8 mouse cellular contexts compared by ENCODE assay signal in the genomic region with DNA sequence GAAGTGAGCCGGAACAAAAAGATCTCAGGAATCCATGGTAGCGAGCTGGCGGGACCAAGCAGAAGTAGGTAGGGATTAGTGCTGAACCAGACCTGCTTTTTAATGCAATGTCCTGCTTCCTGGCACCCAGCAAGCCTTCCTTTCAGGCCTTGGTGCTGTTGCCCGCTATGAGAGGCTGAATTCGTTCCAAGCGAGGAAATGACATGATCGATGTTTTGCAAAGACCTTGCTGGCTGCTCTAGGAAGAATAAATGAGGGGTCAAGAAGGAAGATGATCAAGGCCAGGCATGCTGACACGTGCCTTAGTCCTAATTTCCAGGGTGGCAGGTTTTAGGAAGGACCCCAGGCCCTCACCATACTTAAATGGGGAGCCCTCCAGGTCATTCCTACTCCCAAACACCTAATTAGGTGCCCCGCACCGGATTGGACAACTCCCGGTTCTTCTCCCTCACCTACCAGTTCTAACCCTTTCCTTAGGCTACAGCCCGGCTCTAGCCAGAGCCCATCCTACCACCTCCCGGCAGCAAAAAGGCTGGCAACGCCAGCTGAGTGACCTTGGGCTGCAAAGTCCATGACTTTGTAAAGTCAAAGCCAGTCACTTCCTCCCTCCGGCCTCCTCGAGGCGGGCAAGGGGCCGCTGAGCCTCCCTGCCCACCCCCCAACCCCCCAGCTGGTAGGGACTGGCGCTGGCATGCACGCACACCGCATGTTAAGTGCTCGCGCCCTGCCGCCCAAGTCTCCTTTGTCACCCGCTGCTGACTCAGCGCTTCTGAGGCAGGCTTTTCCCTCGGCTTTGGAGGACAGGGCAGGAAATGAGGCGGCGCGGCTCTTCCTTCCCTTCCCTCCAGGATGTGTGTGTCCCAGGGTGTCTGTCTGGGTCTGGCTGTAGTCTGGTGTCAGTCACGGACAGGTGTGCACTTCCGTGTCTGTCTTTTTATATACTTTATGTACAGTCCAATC. TPM values are rescaled to one million over a fixed set of nuclear protein-coding genes. Genes with fewer than 3 reads are reported as not detected.
DNase-seq lines count a peak whose midpoint lies in the region; TF ChIP-seq lines count a peak whose summit lies in the region.

No protein-coding gene starts in this region.

- H3K36me3 ChIP-seq in MEL (ENCODE audit: control insufficient read depth in 1 of 2, insufficient read depth in 2 of 2, low read length in 2 of 2) = peaks cover 0 to 29% of the 10 kb centered on the region in 2 experiments; a peak in 2 of 4 replicates
- H3K36me3 ChIP-seq in forebrain, embryonic 10.5 days (replicated peaks) = no peaks in the 10 kb centered on the region

- no peak overlapping the region for H3K27ac ChIP-seq in MEL (ENCODE audit: control insufficient read depth, low read depth, low read length)
- H3K27ac ChIP-seq in forebrain, embryonic 10.5 days = peak overlapping the region; percentile 91

- intact Hi-C loops in heart, postnatal 25 days (cut with DNase I) = loop anchor here (2.0 kb wide), 2 partner anchors 31 to 53 kb away; partner anchors contain the start of gene Irf2bpl

- no peak for TF ChIP-seq POLR2A in MEL (IDR thresholded peaks at IDR 0.05; ENCODE audit: control insufficient read depth in 1 of 2, insufficient read depth in 1 of 2, low read depth in 1 of 2, low read length in 2 of 2, poor library complexity in 1 of 2)

- no peak for TF ChIP-seq RAD21 in MEL (IDR thresholded peaks at IDR 0.05; ENCODE audit: low read depth, low read length)

- no peak for TF ChIP-seq CTCF in MEL (IDR thresholded peaks at IDR 0.05 in 2 of 3, conservative IDR thresholded peaks at IDR 0.05 in 1 of 3; ENCODE audit: control insufficient read depth in 1 of 3, insufficient read depth in 1 of 3, low read depth in 2 of 3, low read length in 3 of 3, poor library complexity in 1 of 3, severe bottlenecking in 1 of 3)

- H3K4me3 ChIP-seq in MEL (ENCODE audit: control insufficient read depth in 1 of 2, insufficient read depth in 1 of 2, low read depth in 2 of 2, low read length in 2 of 2) = no peak overlapping the region
- H3K4me3 ChIP-seq in forebrain, embryonic 10.5 days = peak overlapping the region; percentile 38

- WGBS in forebrain, embryonic 10.5 days = 29% methylated on average over 32 of the region's 32 CpGs

- no peak overlapping the region for H3K9ac ChIP-seq in MEL (ENCODE audit: control insufficient read depth, low read depth, low read length, poor library complexity, severe bottlenecking)

- TF ChIP-seq EP300 in MEL (IDR thresholded peaks at IDR 0.05; ENCODE audit: low read depth in 1 of 2, low read length in 2 of 2) = no peak

- H3K27me3 ChIP-seq in MEL (ENCODE audit: control insufficient read depth in 1 of 2, insufficient read depth in 2 of 2, low read length in 2 of 2) = no peaks in the 10 kb centered on the region
- peaks cover 50% of the 10 kb centered on the region for H3K27me3 ChIP-seq in forebrain, embryonic 10.5 days (ENCODE audit: poor library complexity, severe bottlenecking)

- no peaks in the 10 kb centered on the region for H3K79me2 ChIP-seq in MEL (ENCODE audit: control insufficient read depth, insufficient read depth, low read length, poor library complexity)

- no peaks in the 10 kb centered on the region for H3K9me3 ChIP-seq in MEL (replicated peaks; ENCODE audit: insufficient read depth, low read length)
- H3K9me3 ChIP-seq in forebrain, embryonic 10.5 days = no peaks in the 10 kb centered on the region

- DNase-seq in MEL (ENCODE audit: low read depth, low spot score) = no peak
- DNase-seq in adrenal gland, postnatal 36 days = peak; percentile 88
- peak; percentile 68 for DNase-seq in forebrain, embryonic 10.5 days (ENCODE audit: extremely low spot score, low spot score)
- peak; percentile 44 for DNase-seq in heart, postnatal 25 days (ENCODE audit: low spot score)
- peak; percentile 85 to 89 for DNase-seq in kidney, postnatal 36 days
- peak; percentile 81 to 88 for DNase-seq in lung, postnatal 4 days
- DNase-seq in right cerebral cortex, postnatal 4 days = peak; percentile 59
- no peak for DNase-seq in frontal cortex, postnatal 10 days (ENCODE audit: low spot score in 2 of 2)

- H3K4me1 ChIP-seq in MEL (ENCODE audit: control insufficient read depth in 1 of 2, insufficient read depth in 2 of 2, low read length in 2 of 2) = peaks cover 23 to 46% of the 10 kb centered on the region in 2 experiments
- peaks cover 56% of the 10 kb centered on the region for H3K4me1 ChIP-seq in forebrain, embryonic 10.5 days

TF ChIP-seq in MEL, 35 proteins besides CTCF, POLR2A, EP300 and RAD21:
- TF ChIP-seq MAFK (IDR thresholded peaks at IDR 0.05; ENCODE audit: borderline replicate concordance, low read depth, low read length) = peak; percentile 92
- TF ChIP-seq USF1 (IDR thresholded peaks at IDR 0.05; ENCODE audit: low read depth, low read length) = no peak

RNA-seq across cellular contexts. Expression of gene Irf2bpl, which starts 52.7 kb away (rescaled TPM):
- total RNA-seq in MEL (2012; rRNA removed) = 6.9 and 8.2 TPM in 2 replicates
- polyA plus RNA-seq in MEL (2012; ENCODE audit: insufficient read depth in 1 of 2, insufficient read length in 2 of 2, low read depth in 1 of 2, low replicate concordance in 2 of 2, missing spikeins in 1 of 2) = 1 to 10 TPM in 1 of 2 experiments, not detected in 1; 8.0 TPM
- total RNA-seq in adrenal gland, postnatal 36 days (2021) = 10 to 100 TPM; 47.3 to 64.5 TPM
- polyA plus RNA-seq in forebrain, embryonic 10.5 days (2016; fragmentation: Nextera tagmentation; extraction: Ambion mirVana) = 20.5 and 22.6 TPM in 2 replicates
- 10 to 100 TPM; 33.3 to 36.9 TPM for total RNA-seq in heart, postnatal 25 days (2021)

Comparison
In these comparisons a context has a peak if more than half of its experiments do, and no peak if none do; other contexts are left out.
1. DNase-seq: peak in adrenal gland, postnatal 36 days (2 of 2), forebrain, embryonic 10.5 days (single experiment), heart, postnatal 25 days (single experiment), kidney, postnatal 36 days (2 of 2), lung, postnatal 4 days (2 of 2) and right cerebral cortex, postnatal 4 days (single experiment); none in MEL (single experiment) and frontal cortex, postnatal 10 days (0 of 2).